Mouse (Mus musculus): ENCODE measurements around the gene Lrrc56.

Lrrc56 gene

DNA sequence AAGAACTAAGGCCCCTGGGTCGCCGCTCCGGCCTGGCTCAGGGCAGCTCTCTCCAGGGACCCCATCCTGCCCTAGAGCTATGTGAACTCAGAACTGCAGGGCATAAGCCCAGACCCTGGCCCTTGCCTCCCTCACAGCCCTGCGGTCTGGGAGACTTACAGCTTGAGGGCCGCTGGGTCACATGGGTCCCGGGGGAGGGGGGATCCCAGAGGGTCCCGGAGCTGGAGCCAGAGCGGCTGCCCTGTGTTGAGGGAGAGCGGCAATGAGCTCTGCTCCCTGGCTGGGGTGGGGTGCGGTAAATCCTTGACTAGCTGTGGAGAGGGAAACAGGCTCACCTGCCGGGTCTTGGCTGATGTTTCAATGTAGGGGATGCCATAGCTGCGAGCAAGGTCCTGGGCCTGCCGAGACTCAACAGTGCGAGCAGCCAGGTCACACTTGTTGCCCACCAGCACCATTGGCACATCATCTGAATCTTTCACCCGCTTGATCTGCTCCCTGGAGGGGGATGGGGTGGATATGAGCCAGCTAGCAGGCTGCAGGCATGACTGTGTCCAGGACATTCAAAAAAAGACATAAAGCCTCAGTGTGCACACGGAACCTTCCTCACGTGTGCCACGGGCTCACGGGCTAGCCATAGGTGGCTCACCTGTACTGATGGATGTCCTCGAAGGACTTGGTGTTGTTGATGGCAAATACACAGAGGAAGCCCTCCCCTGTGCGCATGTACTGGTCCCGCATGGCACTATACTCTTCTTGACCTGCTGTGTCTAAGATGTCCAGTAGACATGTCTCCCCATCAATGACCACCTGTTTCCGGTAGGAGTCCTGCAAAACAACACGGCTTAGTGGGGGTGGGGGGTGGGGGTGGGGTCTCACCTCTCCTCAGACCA lies 1.9 kb upstream of the Lrrc56 start:
- no peak for DNase-seq (ENCODE audit: low spot score)

DNA sequence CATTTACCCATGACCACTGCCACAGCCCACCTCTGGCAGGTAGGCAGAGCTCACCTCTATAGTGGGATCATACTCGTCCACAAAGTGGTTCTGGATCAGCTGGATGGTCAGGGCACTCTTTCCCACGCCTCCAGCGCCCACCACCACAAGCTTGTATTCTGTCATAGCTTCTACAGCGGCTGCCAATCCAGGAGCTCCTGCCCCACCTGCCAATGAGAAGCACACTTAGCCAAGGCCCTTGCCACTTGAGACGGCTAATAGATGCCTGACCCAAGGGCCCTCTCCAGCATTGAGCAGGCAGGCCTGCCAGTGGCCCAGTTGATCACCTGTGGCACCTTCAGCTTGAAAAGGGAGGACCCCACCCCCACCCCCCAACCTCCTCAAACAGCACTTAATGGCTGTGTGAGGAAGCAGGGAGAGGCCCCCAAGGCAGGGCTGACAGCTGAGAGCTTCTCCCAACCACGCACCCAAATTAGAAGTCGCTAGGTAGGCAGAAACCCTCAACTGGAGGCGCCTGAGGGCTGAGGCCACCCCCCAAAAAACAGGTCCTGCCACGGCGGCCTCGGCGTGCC lies 1.1 kb upstream of the Lrrc56 start:
- no peak for DNase-seq (ENCODE audit: low spot score)

DNA sequence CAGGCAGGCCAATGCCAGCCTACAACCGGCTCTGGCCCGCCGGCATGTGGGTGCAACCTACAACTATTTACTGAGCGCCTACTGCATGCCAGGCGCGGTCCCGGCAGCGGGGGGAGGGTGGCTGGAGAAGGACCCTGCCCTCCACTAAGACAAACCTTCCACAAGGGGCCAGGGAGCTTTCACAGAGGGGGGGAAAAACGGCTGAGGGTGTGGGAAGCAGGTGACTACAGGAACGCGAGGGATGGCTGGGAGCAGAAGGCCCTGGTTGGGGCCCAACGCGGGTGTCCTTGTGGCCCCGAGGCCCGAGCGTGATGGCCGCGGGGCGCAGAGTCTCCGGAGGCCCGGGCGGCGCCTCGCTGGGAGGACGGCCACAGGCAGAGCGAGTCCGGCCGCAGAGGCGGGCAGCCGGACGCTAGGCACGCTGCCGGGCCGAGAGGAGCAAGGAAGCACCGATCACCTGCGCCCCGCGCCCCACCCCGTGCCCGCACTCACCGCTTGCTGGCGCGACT lies 555 bp upstream of the Lrrc56 start:
- no peak for DNase-seq (ENCODE audit: low spot score)

DNA sequence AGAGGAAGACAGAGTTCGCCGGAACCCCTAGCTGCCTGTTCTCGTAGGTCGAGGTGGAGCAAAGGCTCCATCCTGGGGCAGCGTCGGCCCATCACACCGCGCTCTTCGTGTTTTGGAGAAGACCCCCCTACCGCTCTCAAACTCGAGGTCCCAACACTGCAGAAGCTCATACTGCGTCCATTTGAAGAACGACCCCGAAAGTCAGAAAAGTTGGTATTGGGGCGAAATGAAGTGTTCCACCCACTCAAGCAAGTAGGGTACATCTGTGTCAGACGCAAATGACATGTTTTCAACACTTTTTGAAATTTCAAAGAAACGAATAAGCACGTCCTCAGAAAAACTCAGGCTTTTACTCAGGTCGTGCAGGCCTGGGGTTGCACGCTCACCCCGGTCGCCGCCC lies 452 bp downstream of the Lrrc56 start:
- DNase-seq (ENCODE audit: low spot score), result no peak

DNA sequence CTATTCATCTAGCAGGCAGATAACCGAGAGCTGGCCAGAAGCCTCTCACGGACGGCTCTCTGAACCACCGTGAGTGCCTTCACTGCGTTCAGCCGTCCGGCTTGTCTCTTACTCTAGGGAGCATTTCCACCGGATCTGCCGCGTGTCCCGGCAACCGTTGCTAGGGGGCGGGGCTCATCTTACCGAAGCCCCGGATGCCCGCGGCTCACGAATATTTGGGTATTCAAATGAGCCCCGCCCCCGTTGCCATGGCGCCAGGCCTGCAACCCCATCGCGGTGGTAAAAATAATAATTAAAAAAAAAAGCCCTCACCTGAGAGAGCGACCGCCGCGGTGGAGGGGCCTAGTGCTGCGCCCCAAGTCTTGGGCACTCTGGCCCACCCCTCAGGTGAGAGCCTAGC lies 873 bp downstream of the Lrrc56 start:
- peak; percentile 97 for DNase-seq (ENCODE audit: low spot score)

GRCm38 (mm10) chr7:141195754-141196153 lies 1.8 kb downstream of the Lrrc56 start:
- DNase-seq (ENCODE audit: low spot score), result no peak

DNA sequence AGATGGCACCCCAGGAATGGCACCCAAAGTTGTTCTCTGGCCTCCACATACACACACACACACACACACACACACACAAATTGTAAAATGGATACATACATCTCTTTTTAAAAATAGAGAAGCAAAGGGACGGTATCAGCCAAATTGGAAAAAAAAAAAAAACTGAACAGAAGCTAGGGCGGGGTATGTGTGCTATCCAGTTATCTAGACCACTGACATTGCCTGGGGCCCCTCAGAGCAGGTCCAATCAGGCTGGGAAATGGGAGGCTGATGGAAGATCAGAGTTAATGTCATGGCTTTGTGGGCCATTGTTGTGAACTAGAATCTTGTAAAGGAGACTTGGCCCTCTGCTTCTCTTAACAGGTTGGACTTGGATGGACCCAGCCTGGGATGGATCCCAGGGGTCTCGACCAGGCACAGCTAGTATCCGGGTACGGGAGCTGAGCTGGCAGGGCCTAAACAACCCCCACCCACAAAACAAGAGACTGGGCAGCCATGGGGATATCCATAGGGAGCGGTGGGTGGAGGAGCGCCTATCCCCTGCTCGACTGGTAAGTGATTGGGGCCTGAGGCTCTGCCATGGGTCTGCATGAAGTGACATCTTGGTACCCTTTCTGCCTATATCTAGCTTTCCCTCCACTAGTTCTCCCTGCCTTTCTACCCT lies 2.8 kb downstream of the Lrrc56 start:
- no peak for DNase-seq (ENCODE audit: low spot score)

GRCm38 (mm10) chr7:141198121-141198520 lies 4.2 kb downstream of the Lrrc56 start:
- no peak for DNase-seq (ENCODE audit: low spot score)

GRCm38 (mm10) chr7:141204546-141204945 lies 10.6 kb downstream of the Lrrc56 start:
- DNase-seq (ENCODE audit: low spot score), result no peak

DNA sequence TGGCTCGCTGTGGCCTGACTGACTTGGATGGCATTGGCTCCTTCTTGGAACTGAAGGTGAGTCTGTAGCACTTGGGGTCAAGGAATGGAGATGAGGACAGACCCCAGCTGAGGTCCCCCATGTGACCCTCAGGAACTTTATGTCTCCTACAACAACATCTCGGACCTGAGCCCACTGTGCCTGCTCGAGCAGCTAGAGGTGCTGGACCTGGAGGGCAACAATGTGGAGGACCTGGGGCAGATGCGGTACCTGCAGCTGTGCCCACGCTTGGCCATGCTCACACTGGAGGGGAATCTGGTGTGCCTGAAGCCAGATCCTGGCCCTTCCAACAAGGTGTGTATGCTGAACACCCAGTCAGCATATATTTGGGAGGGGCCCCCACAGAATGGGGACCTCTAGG lies 11.5 kb downstream of the Lrrc56 start:
- no peak for DNase-seq (ENCODE audit: low spot score)

- DNase-seq (ENCODE audit: low spot score), result no peak
Observed at GRCm38 (mm10) chr7:141206182-141206937, 12.4 kb downstream of the Lrrc56 start.

DNA sequence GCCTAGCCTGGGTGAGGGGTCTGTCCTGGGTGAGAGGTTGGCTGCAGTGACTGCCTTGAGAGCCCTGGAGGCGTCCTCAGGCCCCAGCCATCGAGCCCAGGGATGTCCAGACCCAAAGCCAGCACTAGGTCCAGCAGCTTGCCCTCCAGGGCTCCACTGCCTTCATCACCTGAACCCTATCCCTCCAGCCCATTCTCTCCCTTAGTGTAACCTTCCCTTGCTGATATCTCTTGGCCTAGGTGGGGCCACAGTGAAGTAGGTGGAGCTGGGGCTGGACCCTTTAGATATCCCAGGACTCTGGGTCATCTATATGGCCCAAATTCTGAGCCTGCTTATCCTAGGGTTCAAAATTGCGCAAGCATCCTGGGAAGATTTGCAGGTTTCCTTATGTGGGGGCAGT lies 15.6 kb downstream of the Lrrc56 start:
- DNase-seq (ENCODE audit: low spot score), result no peak

DNA sequence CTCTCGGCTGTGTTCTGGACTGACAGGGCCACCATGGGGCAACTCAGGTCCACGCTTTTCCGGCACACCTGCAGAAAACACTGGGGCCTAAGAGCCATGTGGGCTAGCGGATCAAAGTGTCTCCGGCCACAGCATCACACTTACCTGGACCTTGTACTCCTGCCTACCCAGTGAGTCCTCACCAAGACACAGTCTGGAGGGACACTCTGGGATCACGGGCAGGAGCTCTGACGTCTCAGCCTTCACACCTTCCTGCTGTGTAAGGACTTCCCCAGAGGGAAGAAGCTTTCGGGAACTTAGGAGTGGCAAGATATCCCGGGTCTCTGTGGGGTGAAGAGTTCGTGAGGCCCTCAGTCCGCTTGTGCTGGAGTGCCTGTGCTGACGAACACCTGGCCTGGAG lies 16.2 kb downstream of the Lrrc56 start:
- no peak for DNase-seq (ENCODE audit: low spot score)

DNA sequence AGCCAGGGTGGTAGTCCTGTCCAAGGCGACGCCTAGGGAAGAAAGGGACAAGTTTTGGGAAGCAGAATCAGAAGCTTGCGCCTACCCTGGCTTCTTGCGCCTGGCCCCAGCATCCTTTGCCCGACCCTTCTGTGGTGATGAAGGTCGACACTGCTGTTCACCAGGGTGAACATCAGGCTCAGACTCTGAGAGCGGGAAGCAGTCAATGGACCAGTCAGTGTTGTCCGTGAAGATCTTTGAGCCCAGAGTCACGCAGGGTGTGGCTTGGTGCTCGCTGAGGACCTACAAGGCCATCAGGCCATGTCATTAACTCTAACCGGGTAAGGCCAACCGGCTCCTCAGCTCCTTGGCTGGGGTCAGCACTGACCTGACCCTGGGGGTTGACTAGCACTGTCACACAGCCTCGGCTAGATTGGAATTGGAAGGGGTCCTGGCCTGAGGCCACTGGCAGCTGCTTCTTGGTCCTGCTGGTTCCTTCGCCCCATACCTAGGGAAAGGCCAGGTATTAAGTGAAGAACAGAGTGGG lies 16.7 kb downstream of the Lrrc56 start:
- no peak for DNase-seq (ENCODE audit: low spot score)

DNA sequence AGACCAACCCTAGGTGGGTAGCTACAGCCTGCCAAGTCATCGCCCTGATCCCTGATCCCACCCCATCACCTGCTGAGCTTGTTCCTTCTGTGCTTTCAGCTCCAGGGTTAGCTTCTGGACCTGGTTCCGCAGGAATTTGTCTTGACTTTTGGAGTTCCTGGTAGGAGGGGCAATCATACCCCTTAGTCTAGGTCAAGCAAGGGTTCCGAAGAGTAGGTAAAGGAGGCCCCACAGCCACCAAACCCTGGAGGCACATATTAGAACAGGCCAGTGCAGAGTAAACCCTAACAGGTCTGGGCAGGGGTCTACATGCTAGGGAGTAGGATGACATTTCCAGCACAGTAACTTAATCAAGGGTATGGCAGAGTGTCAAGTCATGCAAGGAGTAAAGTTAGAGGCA lies 19.2 kb downstream of the Lrrc56 start:
- DNase-seq (ENCODE audit: low spot score), result no peak

- DNase-seq (ENCODE audit: low spot score), result no peak
Observed at GRCm38 (mm10) chr7:141213605-141214235, 19.8 kb downstream of the Lrrc56 start, which contains the start of gene Lmntd2. Gene Lmntd2 (minus strand): TSS chr7:141214080.

GRCm38 (mm10) chr7:141214310-141214709 lies 20.4 kb downstream of the Lrrc56 start:
- no peak for DNase-seq (ENCODE audit: low spot score)

GRCm38 (mm10) chr7:141215101-141215879 lies 21.3 kb downstream of the Lrrc56 start, which contains the start of gene Rassf7:
Gene Rassf7 (plus strand): TSS chr7:141215860.
- DNase-seq (ENCODE audit: low spot score), result peak; percentile 99

GRCm38 (mm10) chr7:141215880-141216733 lies 22.1 kb downstream of the Lrrc56 start:
- peak; percentile 70 for DNase-seq (ENCODE audit: low spot score)

All from embryo, embryonic 10.5 days (tissue).